Mouse (Mus musculus): ENCODE data around the gene Med17. TPM values are rescaled to one million over a fixed set of nuclear protein-coding genes. Genes with fewer than 3 reads are reported as not detected.
A peak's percentile ranks its signal among the peaks of the same experiment; 100 is the strongest.

The Med17 gene
- polyA plus RNA-seq, 1 experiment from 2014 or later, result 38.6 TPM

DNA sequence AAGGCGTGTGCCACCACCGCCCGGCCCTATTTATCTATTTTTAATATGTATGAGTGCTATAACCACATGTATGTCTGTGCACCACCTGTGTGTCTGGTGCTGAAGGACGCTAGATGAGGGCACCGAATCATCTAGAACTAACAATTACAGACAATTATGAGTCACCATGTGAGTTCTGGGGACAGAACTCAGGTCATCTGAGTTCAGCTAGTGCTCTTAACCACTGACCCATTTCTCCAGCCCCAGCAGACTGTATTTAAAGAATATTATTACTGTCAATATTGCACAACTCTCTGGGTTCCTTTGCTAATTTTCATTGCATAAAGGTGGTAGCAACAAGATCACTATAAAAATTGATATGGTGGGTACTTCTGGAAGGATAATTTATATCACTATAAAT, 20.3 kb upstream of the Med17 start:
- H3K9ac ChIP-seq (ENCODE audit: low read length), result no peak overlapping the region
- no peaks in the 10 kb centered on the region for H3K36me3 ChIP-seq (ENCODE audit: control insufficient read depth, insufficient read depth, low read length)
- ATAC-seq (replicated peaks; ENCODE audit: low FRiP score, low TSS enrichment, low read depth), result no peak
- 92% methylated on average over 5 of the region's 5 CpGs for WGBS
- no peaks in the 10 kb centered on the region for H3K9me3 ChIP-seq (ENCODE audit: control insufficient read depth, low read length)
- no peaks in the 10 kb centered on the region for H3K27me3 ChIP-seq (replicated peaks; ENCODE audit: control insufficient read depth, insufficient read depth, low read length)
- no peak overlapping the region for H3K4me3 ChIP-seq (ENCODE audit: low read depth, low read length)
- H3K4me1 ChIP-seq (replicated peaks; ENCODE audit: control insufficient read depth, insufficient read depth, low read length), result peaks cover 6% of the 10 kb centered on the region; the same call in 1 of the 2 replicates
- H3K4me2 ChIP-seq (ENCODE audit: low read length), result no peak overlapping the region
- no peak overlapping the region for H3K27ac ChIP-seq (ENCODE audit: low read depth)
- DNase-seq (ENCODE audit: low spot score), result no peak

DNA sequence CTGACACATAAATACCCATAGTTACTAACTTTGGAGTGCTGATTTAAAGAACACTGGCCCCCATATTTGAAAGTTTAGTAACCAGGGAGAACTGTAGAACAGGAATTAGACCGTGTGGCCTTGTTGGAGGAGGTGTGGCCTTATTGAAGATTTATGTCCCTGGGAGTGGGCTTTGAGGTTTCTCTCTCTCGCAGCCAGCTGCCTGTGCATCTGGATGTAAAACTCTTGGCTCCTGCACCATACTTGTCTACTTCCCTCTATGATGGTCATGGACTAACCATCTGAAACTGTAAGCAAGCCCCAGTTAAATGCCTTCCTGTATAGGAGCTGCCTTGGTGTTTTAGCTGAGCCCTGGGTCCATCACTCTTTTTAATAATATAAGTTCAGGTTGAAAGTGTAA, 18.7 kb upstream of the Med17 start:
- H3K4me2 ChIP-seq (ENCODE audit: low read length), result no peak overlapping the region
- H3K27ac ChIP-seq (ENCODE audit: low read depth), result no peak overlapping the region
- no peak overlapping the region for H3K4me3 ChIP-seq (ENCODE audit: low read depth, low read length)
- no peak overlapping the region for H3K9ac ChIP-seq (ENCODE audit: low read length)
- no peaks in the 10 kb centered on the region for H3K27me3 ChIP-seq (replicated peaks; ENCODE audit: control insufficient read depth, insufficient read depth, low read length)
- no peak for ATAC-seq (replicated peaks; ENCODE audit: low FRiP score, low TSS enrichment, low read depth)
- peaks cover 6% of the 10 kb centered on the region; the same call in 1 of the 2 replicates for H3K4me1 ChIP-seq (replicated peaks; ENCODE audit: control insufficient read depth, insufficient read depth, low read length)
- 17% methylated on average over 2 of the region's 2 CpGs for WGBS
- H3K9me3 ChIP-seq (ENCODE audit: control insufficient read depth, low read length), result no peaks in the 10 kb centered on the region
- no peaks in the 10 kb centered on the region for H3K36me3 ChIP-seq (ENCODE audit: control insufficient read depth, insufficient read depth, low read length)
- DNase-seq (ENCODE audit: low spot score), result no peak

DNA sequence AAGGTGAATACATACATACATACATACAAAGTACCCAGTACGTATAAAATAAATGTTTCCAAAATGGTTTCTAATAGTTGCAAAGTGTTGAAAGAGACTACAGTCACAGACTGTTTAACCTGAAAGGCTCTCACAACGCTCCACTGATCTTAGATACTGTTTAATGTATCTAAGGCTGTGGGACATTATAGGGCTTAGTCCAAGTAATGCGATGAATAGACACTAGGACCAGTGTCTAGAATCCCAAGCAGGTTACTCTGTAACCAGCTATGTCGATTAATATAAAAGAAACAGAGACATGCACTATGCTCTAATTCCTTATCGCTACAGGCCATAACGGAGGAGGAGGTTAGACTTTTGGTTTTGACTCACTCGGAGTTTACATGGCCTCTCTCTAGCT, 17.4 kb upstream of the Med17 start:
- Histone ChIP-seq H3K27me3 (replicated peaks; ENCODE audit: control insufficient read depth, insufficient read depth, low read length) (no peaks in the 10 kb centered on the region), H3K4me1 (replicated peaks; ENCODE audit: control insufficient read depth, insufficient read depth, low read length) (peaks cover 6% of the 10 kb centered on the region; the same call in 1 of the 2 replicates), H3K9me3 (ENCODE audit: control insufficient read depth, low read length) (no peaks in the 10 kb centered on the region), H3K36me3 (ENCODE audit: control insufficient read depth, insufficient read depth, low read length) (no peaks in the 10 kb centered on the region), H3K4me2 (ENCODE audit: low read length) (no peak overlapping the region), H3K4me3 (ENCODE audit: low read depth, low read length) (no peak overlapping the region), H3K9ac (ENCODE audit: low read length) (no peak overlapping the region), H3K27ac (ENCODE audit: low read depth) (no peak overlapping the region)
- DNase-seq (ENCODE audit: low spot score) (no peak), ATAC-seq (replicated peaks; ENCODE audit: low FRiP score, low TSS enrichment, low read depth) (no peak)
- whole genome bisulfite sequencing, result 87% methylated on average over 7 of the region's 7 CpGs

DNA sequence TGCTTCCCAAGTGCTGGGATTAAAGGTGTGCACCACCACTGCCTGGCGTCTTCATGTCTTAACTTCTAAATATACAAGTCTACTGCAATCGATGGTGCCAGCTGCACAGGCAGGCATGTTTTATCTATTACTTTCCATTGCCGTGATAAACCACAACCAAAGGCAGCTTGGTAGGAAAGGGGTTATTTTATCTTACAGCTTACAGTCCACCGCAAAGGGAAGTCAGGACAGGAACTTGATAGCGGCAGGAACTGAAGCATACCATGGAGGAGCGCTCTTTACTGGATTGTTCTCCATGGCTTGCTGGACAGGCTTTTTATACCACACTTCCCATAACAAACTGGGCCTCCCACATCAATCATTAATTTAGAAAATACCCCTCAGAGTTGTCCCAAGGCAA, 9.5 kb upstream of the Med17 start:
- no peak overlapping the region for H3K9ac ChIP-seq (ENCODE audit: low read length)
- H3K4me2 ChIP-seq (ENCODE audit: low read length), result no peak overlapping the region
- H3K4me3 ChIP-seq (ENCODE audit: low read depth, low read length), result no peak overlapping the region
- peaks cover 10% of the 10 kb centered on the region for H3K36me3 ChIP-seq (ENCODE audit: control insufficient read depth, insufficient read depth, low read length)
- no peaks in the 10 kb centered on the region for H3K4me1 ChIP-seq (replicated peaks; ENCODE audit: control insufficient read depth, insufficient read depth, low read length)
- H3K27me3 ChIP-seq (replicated peaks; ENCODE audit: control insufficient read depth, insufficient read depth, low read length), result no peaks in the 10 kb centered on the region
- 90% methylated on average over 6 of the region's 6 CpGs for WGBS
- DNase-seq (ENCODE audit: low spot score) (no peak), ATAC-seq (replicated peaks; ENCODE audit: low FRiP score, low TSS enrichment, low read depth) (no peak)
- no peak overlapping the region for H3K27ac ChIP-seq (ENCODE audit: low read depth)
- no peaks in the 10 kb centered on the region for H3K9me3 ChIP-seq (ENCODE audit: control insufficient read depth, low read length)

DNA sequence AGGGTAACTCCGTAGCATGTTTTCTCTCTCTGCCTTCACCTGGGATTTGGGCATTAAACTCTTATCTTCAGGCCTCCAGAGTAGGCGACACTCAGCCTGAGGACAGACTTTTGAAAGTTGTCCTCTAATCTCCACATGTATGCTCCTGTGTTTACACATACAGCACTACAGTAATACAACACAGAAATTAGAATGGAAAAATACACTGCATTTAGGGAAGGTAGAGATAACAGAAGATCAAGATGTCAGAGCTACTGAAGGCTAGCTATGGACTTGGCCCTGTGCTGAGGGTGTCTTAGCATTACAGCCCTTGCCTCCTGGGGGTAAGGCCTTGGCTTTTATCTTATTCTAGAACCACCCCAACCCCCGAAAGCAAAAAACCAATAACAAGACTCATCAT, 8.7 kb upstream of the Med17 start:
- no peak overlapping the region for H3K9ac ChIP-seq (ENCODE audit: low read length)
- no peak overlapping the region for H3K4me3 ChIP-seq (ENCODE audit: low read depth, low read length)
- H3K9me3 ChIP-seq (ENCODE audit: control insufficient read depth, low read length), result no peaks in the 10 kb centered on the region
- peaks cover 10% of the 10 kb centered on the region for H3K36me3 ChIP-seq (ENCODE audit: control insufficient read depth, insufficient read depth, low read length)
- 87% methylated on average over 3 of the region's 3 CpGs for WGBS
- H3K4me1 ChIP-seq (replicated peaks; ENCODE audit: control insufficient read depth, insufficient read depth, low read length), result no peaks in the 10 kb centered on the region
- H3K27ac ChIP-seq (ENCODE audit: low read depth), result no peak overlapping the region
- no peak overlapping the region for H3K4me2 ChIP-seq (ENCODE audit: low read length)
- no peaks in the 10 kb centered on the region for H3K27me3 ChIP-seq (replicated peaks; ENCODE audit: control insufficient read depth, insufficient read depth, low read length)
- no peak for ATAC-seq (replicated peaks; ENCODE audit: low FRiP score, low TSS enrichment, low read depth)
- no peak for DNase-seq (ENCODE audit: low spot score)

DNA sequence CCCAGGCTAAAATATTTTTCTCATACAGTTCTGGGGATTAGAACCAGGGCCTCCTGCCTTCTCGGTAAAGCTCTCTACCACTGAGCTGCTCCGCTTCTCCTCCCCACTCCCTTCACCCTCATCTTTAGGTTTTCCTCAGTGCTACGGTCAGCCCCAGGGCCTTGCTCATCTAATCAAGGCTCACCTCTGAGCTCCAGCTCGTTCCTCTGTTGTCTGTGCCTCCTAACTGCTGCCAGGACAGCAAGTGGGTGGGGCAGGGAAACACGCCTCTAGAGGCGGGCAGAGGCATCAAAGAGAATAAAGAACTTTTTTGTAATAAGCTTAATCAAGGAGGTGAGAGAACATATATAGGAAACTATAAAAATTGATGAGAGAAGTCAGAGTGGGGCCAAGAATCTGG, 8.1 kb upstream of the Med17 start:
- Histone ChIP-seq H3K4me1 (replicated peaks; ENCODE audit: control insufficient read depth, insufficient read depth, low read length) (no peaks in the 10 kb centered on the region), H3K27ac (ENCODE audit: low read depth) (no peak overlapping the region), H3K4me3 (ENCODE audit: low read depth, low read length) (no peak overlapping the region), H3K27me3 (replicated peaks; ENCODE audit: control insufficient read depth, insufficient read depth, low read length) (no peaks in the 10 kb centered on the region), H3K9ac (ENCODE audit: low read length) (no peak overlapping the region), H3K36me3 (ENCODE audit: control insufficient read depth, insufficient read depth, low read length) (peaks cover 10% of the 10 kb centered on the region), H3K9me3 (ENCODE audit: control insufficient read depth, low read length) (no peaks in the 10 kb centered on the region), H3K4me2 (ENCODE audit: low read length) (no peak overlapping the region)
- 59% methylated on average over 6 of the region's 6 CpGs for WGBS
- ATAC-seq (replicated peaks; ENCODE audit: low FRiP score, low TSS enrichment, low read depth) (no peak), DNase-seq (ENCODE audit: low spot score) (no peak)

DNA sequence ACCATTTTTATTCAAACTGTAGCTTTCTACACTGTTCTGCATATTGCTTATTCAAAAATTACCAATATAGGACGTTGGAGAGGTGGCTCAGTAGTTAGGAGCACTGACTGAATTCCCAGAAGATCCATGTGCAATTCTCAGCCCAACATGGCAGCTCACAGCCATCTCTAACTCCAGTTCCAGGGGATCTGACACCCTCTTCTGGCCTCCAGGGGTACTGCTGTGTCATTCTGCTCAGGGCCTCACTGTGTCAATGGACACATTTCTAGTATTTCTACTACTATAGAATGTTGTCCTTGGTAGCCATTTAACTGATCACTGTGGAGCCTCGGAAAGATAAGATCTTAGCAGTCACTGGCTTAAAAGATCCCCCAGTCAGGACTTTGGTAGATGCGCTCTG, 5.7 kb upstream of the Med17 start:
- Histone ChIP-seq H3K9me3 (ENCODE audit: control insufficient read depth, low read length) (no peaks in the 10 kb centered on the region), H3K27ac (ENCODE audit: low read depth) (no peak overlapping the region), H3K27me3 (replicated peaks; ENCODE audit: control insufficient read depth, insufficient read depth, low read length) (no peaks in the 10 kb centered on the region), H3K9ac (ENCODE audit: low read length) (no peak overlapping the region), H3K4me2 (ENCODE audit: low read length) (no peak overlapping the region), H3K4me3 (ENCODE audit: low read depth, low read length) (no peak overlapping the region), H3K36me3 (ENCODE audit: control insufficient read depth, insufficient read depth, low read length) (peaks cover 8% of the 10 kb centered on the region), H3K4me1 (replicated peaks; ENCODE audit: control insufficient read depth, insufficient read depth, low read length) (peaks cover 4% of the 10 kb centered on the region)
- DNase-seq (ENCODE audit: low spot score), result no peak
- 63% methylated on average over 3 of the region's 3 CpGs for WGBS
- ATAC-seq (replicated peaks; ENCODE audit: low FRiP score, low TSS enrichment, low read depth), result no peak

DNA sequence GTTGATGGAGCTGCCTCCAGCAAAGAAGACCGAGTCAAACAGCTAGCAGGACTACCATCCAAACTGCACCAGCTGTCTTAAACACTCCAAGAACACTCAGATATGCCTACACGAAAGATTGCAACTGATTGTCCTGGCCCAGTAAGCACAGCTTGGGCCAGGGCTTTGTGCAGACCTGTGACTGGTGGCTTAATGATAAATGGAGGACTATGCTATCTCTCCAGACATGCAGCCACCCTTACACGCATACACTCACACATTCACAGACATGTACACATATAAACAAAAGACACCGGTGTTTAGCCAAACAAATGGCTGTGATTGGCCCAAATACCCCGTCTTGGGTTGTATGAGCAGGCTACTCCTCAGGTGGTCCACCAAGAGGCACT, 754 bp upstream of the Med17 start:
- Histone ChIP-seq H3K4me2 (ENCODE audit: low read length) (peak overlapping the region; percentile 77), H3K4me1 (replicated peaks; ENCODE audit: control insufficient read depth, insufficient read depth, low read length) (peaks cover 9% of the 10 kb centered on the region), H3K36me3 (ENCODE audit: control insufficient read depth, insufficient read depth, low read length) (peaks cover 24% of the 10 kb centered on the region), H3K9ac (ENCODE audit: low read length) (peak overlapping the region; percentile 94), H3K27ac (ENCODE audit: low read depth) (peak overlapping the region; percentile 29; the same call in 1 of the 2 replicates), H3K4me3 (ENCODE audit: low read depth, low read length) (peak overlapping the region; percentile 99), H3K27me3 (replicated peaks; ENCODE audit: control insufficient read depth, insufficient read depth, low read length) (no peaks in the 10 kb centered on the region), H3K9me3 (ENCODE audit: control insufficient read depth, low read length) (no peaks in the 10 kb centered on the region)
- no peak for DNase-seq (ENCODE audit: low spot score)
- WGBS, result 34% methylated on average over 5 of the region's 5 CpGs
- ATAC-seq (replicated peaks; ENCODE audit: low FRiP score, low TSS enrichment, low read depth), result peak; percentile 24

DNA sequence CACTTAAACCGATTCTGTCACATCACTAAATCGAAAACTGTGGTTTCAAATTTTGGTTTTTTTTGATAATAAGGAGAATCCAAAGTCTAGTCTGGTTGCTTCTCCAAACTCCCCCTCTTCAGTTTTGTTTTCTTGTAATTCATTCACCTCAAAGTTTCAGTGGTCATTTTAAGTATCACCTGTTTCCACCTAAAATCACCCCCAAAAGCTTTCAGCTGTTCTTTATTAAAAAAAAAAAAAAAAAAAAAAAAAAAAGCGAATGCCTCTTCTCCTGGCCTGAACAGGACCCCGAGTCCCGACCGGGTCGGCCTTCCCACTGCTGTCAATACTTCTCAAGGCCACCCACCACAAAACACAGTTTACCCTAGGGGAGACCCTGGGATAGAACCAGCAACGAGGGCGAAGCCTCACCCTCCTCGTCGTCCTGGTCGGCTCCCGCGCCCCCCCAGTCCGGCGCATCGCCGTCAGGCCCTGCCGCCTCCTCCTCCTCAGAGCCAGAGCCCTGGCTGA, 537 bp downstream of the Med17 start:
- DNase-seq (ENCODE audit: low spot score) (no peak), ATAC-seq (replicated peaks; ENCODE audit: low FRiP score, low TSS enrichment, low read depth) (no peak; the same call in none of the 2 replicates)
- Histone ChIP-seq H3K9me3 (ENCODE audit: control insufficient read depth, low read length) (no peaks in the 10 kb centered on the region), H3K27ac (ENCODE audit: low read depth) (peak overlapping the region; percentile 82), H3K4me3 (ENCODE audit: low read depth, low read length) (peak overlapping the region; percentile 99), H3K27me3 (replicated peaks; ENCODE audit: control insufficient read depth, insufficient read depth, low read length) (no peaks in the 10 kb centered on the region), H3K4me2 (ENCODE audit: low read length) (peak overlapping the region; percentile 67), H3K9ac (ENCODE audit: low read length) (peak overlapping the region; percentile 94), H3K36me3 (ENCODE audit: control insufficient read depth, insufficient read depth, low read length) (peaks cover 32% of the 10 kb centered on the region), H3K4me1 (replicated peaks; ENCODE audit: control insufficient read depth, insufficient read depth, low read length) (peaks cover 9% of the 10 kb centered on the region)
- 8% methylated on average over 19 of the region's 19 CpGs for WGBS
